Mouse (Mus musculus): ENCODE measurements around the gene Fas. TPM values are rescaled to one million over a fixed set of nuclear protein-coding genes. Genes with fewer than 3 reads are reported as not detected.

Gene Fas
- polyA plus RNA-seq (2015; fragmentation: Nextera tagmentation; extraction: Ambion mirVana), result 11.2 and 12.0 TPM in 2 replicates

DNA sequence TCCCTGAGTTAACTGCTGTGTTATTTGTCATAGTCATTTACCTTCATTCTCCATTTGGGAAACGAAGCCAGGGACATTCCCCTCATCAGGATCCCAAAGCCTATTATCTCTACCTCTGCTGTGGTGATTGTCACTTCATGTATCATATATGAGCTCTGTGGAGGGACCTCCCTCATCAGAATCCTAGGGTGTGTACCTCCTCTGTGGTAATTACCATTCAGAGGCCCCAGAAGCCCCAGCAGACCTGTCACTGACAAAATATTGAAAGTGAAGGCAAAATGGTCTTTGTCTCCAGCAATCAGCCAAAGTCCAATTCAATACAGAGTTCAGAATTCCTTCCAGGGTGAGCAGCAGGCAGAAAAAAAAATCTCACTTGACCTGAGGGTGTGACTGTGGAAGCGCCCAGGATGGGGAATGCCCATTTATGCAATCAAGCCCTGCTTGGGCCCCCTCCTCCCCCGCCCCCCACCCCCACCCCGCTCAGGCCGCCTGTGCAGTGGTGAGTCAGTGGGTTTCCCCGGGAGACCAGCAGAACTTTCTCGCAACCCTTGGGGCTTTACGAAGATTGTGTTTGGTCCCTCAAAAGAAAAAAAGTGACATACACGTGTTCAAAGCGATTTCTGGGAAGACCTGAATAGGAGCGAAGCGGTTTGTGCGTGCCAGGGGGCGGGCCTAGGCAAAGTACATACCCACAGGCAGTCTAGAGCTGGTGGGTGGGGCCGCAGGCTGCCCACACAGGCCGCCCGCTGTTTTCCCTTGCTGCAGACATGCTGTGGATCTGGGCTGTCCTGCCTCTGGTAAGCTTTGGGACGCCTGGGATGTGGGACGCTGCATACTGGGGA, at the start of gene Fas:
TSS of gene Fas (plus strand) at position 719 of the 842 bp plus-strand sequence.
- peaks cover 8% of the 10 kb centered on the region; the same call in 1 of the 2 replicates for H3K4me1 ChIP-seq
- peak within 1 kb of the TSS; percentile 66 for H3K27ac ChIP-seq
- H3K9ac ChIP-seq, result peak within 1 kb of the TSS; percentile 39
- peak; percentile 94 for ATAC-seq (ENCODE audit: borderline replicate concordance, extremely low read depth, low FRiP score, low TSS enrichment)
- 3% methylated on average over 19 of the region's 19 CpGs for WGBS
- H3K4me2 ChIP-seq, result peak within 1 kb of the TSS; percentile 94
- H3K9me3 ChIP-seq, result no peaks in the 10 kb centered on the region
- peak within 1 kb of the TSS; percentile 52 for H3K4me3 ChIP-seq
- H3K36me3 ChIP-seq, result no peaks in the 10 kb centered on the region
- H3K27me3 ChIP-seq, result no peaks in the 10 kb centered on the region

GRCm38 (mm10) chr19:34241247-34241915, 49.1 kb upstream of the Fas start:
- Histone ChIP-seq H3K36me3 (peaks cover 31% of the 10 kb centered on the region; the same call in 1 of the 2 replicates), H3K27me3 (no peaks in the 10 kb centered on the region), H3K4me1 (no peaks in the 10 kb centered on the region), H3K27ac (no peak overlapping the region), H3K4me2 (no peak overlapping the region), H3K9me3 (no peaks in the 10 kb centered on the region), H3K4me3 (no peak overlapping the region), H3K9ac (no peak overlapping the region)
- no peak for ATAC-seq (ENCODE audit: borderline replicate concordance, extremely low read depth, low FRiP score, low TSS enrichment)
- 63% methylated on average over 15 of the region's 15 CpGs for WGBS

DNA sequence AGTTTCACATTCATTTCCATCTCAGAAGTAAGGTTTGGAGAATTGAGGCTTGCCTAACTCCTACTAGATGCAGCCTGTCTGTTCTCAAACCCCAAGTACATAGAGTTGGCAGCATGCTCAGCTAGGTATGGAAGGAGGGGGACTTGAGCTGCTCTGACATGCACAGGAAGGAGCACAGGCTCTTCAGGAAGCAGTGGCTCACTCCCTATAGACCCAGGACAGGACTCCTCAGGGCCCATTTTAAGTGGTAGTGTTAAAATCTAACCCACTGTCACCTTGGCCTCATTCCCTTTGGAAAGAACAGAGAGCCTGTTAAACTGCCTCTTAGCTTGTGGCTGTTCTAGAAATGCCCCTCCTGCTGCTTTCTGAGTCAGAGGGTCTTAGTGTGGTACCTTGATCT, 47.5 kb upstream of the Fas start:
- ATAC-seq (ENCODE audit: borderline replicate concordance, extremely low read depth, low FRiP score, low TSS enrichment), result no peak
- Histone ChIP-seq H3K4me3 (no peak overlapping the region), H3K27ac (no peak overlapping the region), H3K4me1 (no peaks in the 10 kb centered on the region), H3K9me3 (no peaks in the 10 kb centered on the region), H3K36me3 (peaks cover 35% of the 10 kb centered on the region; the same call in 1 of the 2 replicates), H3K27me3 (no peaks in the 10 kb centered on the region), H3K9ac (no peak overlapping the region), H3K4me2 (no peak overlapping the region)

DNA sequence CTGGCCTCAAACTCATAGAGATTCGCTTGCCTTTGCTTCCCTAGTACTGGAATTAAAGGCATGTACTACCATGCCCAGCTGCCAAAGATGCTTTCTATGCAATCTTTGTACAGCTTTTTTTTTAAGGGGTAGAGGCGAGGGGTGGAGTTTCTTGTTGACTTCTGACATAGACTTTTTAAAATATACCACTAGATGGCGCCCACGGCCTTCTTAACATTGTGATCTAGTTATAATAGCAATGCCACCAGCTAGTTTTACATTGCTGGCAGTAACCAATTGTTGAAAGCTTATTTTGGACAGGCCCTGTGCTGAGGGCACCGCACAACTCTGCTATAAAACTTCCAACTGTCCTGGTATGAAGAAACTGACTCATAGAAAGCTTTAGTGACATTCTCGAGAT, 46.4 kb upstream of the Fas start:
- peak; percentile 32; the same call in 1 of the 2 replicates for ATAC-seq (ENCODE audit: borderline replicate concordance, extremely low read depth, low FRiP score, low TSS enrichment)
- WGBS, result 13% methylated on average over 6 of the region's 6 CpGs
- H3K27ac ChIP-seq, result no peak overlapping the region
- H3K4me3 ChIP-seq, result no peak overlapping the region
- H3K4me2 ChIP-seq, result no peak overlapping the region
- H3K9ac ChIP-seq, result no peak overlapping the region
- no peaks in the 10 kb centered on the region for H3K27me3 ChIP-seq
- peaks cover 35% of the 10 kb centered on the region; the same call in 1 of the 2 replicates for H3K36me3 ChIP-seq
- H3K9me3 ChIP-seq, result no peaks in the 10 kb centered on the region
- no peaks in the 10 kb centered on the region for H3K4me1 ChIP-seq

- Histone ChIP-seq H3K27ac (no peak overlapping the region), H3K4me3 (no peak overlapping the region), H3K9me3 (no peaks in the 10 kb centered on the region), H3K4me2 (no peak overlapping the region), H3K36me3 (peaks cover 13% of the 10 kb centered on the region; the same call in 1 of the 2 replicates), H3K27me3 (no peaks in the 10 kb centered on the region), H3K4me1 (peaks cover 10% of the 10 kb centered on the region), H3K9ac (no peak overlapping the region)
- no peak for ATAC-seq (ENCODE audit: borderline replicate concordance, extremely low read depth, low FRiP score, low TSS enrichment)
- WGBS, result 71% methylated on average over 5 of the region's 5 CpGs
These were observed 41.9 kb upstream of the Fas start for GRCm38 (mm10) chr19:34248558-34248957.

- Histone ChIP-seq H3K4me3 (no peak overlapping the region), H3K27ac (no peak overlapping the region), H3K4me2 (no peak overlapping the region), H3K36me3 (peaks cover 8% of the 10 kb centered on the region; the same call in 1 of the 2 replicates), H3K9ac (no peak overlapping the region), H3K4me1 (peaks cover 13% of the 10 kb centered on the region), H3K27me3 (no peaks in the 10 kb centered on the region), H3K9me3 (no peaks in the 10 kb centered on the region)
- ATAC-seq (ENCODE audit: borderline replicate concordance, extremely low read depth, low FRiP score, low TSS enrichment), result no peak
- 81% methylated on average over 4 of the region's 4 CpGs for WGBS
These were observed 39.8 kb upstream of the Fas start for GRCm38 (mm10) chr19:34250621-34251020.

DNA sequence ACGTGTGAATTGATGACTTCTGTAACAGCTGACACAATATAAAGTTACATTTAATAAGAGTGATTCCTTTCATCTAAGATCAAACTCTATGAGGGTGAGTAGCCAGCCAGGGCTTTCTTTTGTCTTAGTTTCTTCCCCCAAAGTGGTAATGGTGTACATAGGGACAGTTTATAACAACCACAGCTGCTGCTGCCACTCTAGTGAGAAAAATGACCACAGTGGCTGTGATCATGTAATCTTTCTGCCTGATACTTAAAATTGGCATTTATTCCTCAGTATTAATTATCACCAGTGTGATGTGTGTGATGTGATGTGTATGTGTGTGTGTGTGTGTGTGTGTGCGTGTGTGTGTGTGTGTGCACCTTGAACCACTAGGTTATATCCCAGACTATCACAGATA, 38.6 kb upstream of the Fas start:
- H3K27ac ChIP-seq, result no peak overlapping the region
- 0 out of 2 replicates have a peak overlapping the region, but pooled peaks have one; percentile 43 for H3K4me3 ChIP-seq
- H3K4me2 ChIP-seq, result peak overlapping the region; percentile 48
- ATAC-seq (ENCODE audit: borderline replicate concordance, extremely low read depth, low FRiP score, low TSS enrichment), result no peak
- peaks cover 18% of the 10 kb centered on the region for H3K4me1 ChIP-seq
- 65% methylated on average over 2 of the region's 2 CpGs for WGBS
- H3K9ac ChIP-seq, result no peak overlapping the region
- no peaks in the 10 kb centered on the region for H3K36me3 ChIP-seq
- H3K27me3 ChIP-seq, result no peaks in the 10 kb centered on the region
- no peaks in the 10 kb centered on the region for H3K9me3 ChIP-seq

- Histone ChIP-seq H3K4me1 (peaks cover 23% of the 10 kb centered on the region), H3K4me2 (peak overlapping the region; percentile 48), H3K27me3 (no peaks in the 10 kb centered on the region), H3K36me3 (no peaks in the 10 kb centered on the region), H3K27ac (no peak overlapping the region), H3K4me3 (0 out of 2 replicates have a peak overlapping the region, but pooled peaks have one; percentile 43), H3K9me3 (no peaks in the 10 kb centered on the region), H3K9ac (no peak overlapping the region)
- 52% methylated on average over 9 of the region's 9 CpGs for WGBS
- no peak for ATAC-seq (ENCODE audit: borderline replicate concordance, extremely low read depth, low FRiP score, low TSS enrichment)
These were observed 38.0 kb upstream of the Fas start for GRCm38 (mm10) chr19:34252450-34252849.

GRCm38 (mm10) chr19:34254101-34254879, 36.2 kb upstream of the Fas start:
- no peaks in the 10 kb centered on the region for H3K9me3 ChIP-seq
- H3K4me1 ChIP-seq, result peaks cover 24% of the 10 kb centered on the region
- ATAC-seq (ENCODE audit: borderline replicate concordance, extremely low read depth, low FRiP score, low TSS enrichment), result no peak
- peak overlapping the region; percentile 48 for H3K9ac ChIP-seq
- peak overlapping the region; percentile 90 for H3K27ac ChIP-seq
- H3K27me3 ChIP-seq, result no peaks in the 10 kb centered on the region
- H3K36me3 ChIP-seq, result no peaks in the 10 kb centered on the region
- H3K4me2 ChIP-seq, result peak overlapping the region; percentile 48
- H3K4me3 ChIP-seq, result peak overlapping the region; percentile 43
- WGBS, result 19% methylated on average over 14 of the region's 14 CpGs

DNA sequence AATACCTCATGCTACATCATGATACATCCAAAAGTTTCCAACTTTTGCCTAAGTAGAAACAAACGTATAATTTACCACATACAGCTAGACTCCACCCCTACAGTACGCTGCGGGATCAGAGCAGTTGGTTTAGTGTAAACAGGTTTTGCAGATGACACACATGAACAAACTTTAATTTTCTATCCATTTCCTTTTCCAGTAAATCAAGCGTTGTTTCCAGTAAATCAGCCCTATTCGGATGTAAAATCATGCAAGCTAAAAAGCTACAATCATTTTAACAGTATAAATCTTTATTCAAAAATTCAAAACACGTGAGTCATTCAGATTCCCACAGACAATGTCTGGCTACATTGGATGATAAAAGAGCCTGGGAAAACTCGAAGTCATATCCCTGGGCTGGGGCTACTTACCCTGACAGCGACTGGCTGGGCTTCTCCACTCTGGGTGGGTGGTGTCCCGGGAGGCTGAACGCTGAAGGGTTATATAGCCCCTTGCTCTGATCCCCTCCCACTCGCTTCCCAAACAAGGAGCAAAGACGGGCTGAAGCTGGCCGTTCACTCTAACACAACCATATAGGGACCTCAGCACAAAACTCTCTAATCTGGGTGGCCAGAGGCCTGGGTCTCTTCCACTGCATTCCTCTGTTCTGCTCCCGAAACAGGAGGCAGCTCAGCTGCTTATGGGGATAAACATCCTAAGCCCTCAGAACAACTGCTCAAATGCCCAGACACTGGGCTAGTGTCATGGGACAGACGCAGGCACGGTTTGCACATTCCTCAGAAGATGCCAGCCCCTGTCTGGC, 35.4 kb upstream of the Fas start, which contains the start of gene Acta2:
TSS of gene Acta2 (minus strand) at position 711 of the 802 bp plus-strand sequence.
- H3K9me3 ChIP-seq, result no peaks in the 10 kb centered on the region
- H3K27me3 ChIP-seq, result no peaks in the 10 kb centered on the region
- no peaks in the 10 kb centered on the region for H3K36me3 ChIP-seq
- 23% methylated on average over 16 of the region's 16 CpGs for WGBS
- peak within 1 kb of the TSS; percentile 48 for H3K9ac ChIP-seq
- peak within 1 kb of the TSS; percentile 48 for H3K4me2 ChIP-seq
- peak; percentile 89 for ATAC-seq (ENCODE audit: borderline replicate concordance, extremely low read depth, low FRiP score, low TSS enrichment)
- peaks cover 24% of the 10 kb centered on the region for H3K4me1 ChIP-seq
- H3K27ac ChIP-seq, result peak within 1 kb of the TSS; percentile 90
- peak within 1 kb of the TSS; percentile 43 for H3K4me3 ChIP-seq

DNA sequence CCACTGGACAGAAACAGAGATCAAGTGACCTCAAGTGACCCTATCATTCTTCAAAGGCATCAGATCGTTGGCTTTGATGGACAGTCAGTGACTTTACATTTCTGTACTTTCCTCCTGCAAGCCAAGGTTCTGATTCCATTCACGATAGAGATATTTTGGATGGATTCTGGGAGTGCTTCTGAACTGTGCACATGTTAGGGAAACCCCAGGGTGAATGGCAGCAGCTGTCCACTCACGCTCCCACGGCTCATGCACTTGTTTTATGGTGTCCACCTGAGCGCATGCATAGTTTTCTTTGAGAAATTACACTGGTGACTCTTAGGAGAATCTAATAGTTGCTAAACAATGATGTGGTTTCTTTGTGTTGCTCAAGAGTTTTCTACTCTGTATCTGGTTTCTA, 34.3 kb upstream of the Fas start:
- peaks cover 24% of the 10 kb centered on the region for H3K4me1 ChIP-seq
- no peaks in the 10 kb centered on the region for H3K27me3 ChIP-seq
- H3K9ac ChIP-seq, result no peak overlapping the region
- H3K27ac ChIP-seq, result peak overlapping the region; percentile 90
- no peak for ATAC-seq (ENCODE audit: borderline replicate concordance, extremely low read depth, low FRiP score, low TSS enrichment)
- H3K4me3 ChIP-seq, result no peak overlapping the region
- WGBS, result 71% methylated on average over 5 of the region's 5 CpGs
- H3K9me3 ChIP-seq, result no peaks in the 10 kb centered on the region
- no peak overlapping the region for H3K4me2 ChIP-seq
- no peaks in the 10 kb centered on the region for H3K36me3 ChIP-seq
